Mouse (Mus musculus) kidney, postnatal 36 days (tissue): ENCODE data around the gene Jakmip3.

ENCODE experiments used
- DNase-seq, 2 experiments: peaks; one replicate each; pipeline ENCODE4 v3.0.0; 2021 to 2022; ENCODE audit warnings: mixed read lengths in 2 of 2

Jakmip3 gene

GRCm38 (mm10) chr7:138948309-138948708 lies 7.8 kb downstream of the Jakmip3 start:
- no peak for DNase-seq

GRCm38 (mm10) chr7:138955787-138956186 lies 15.3 kb downstream of the Jakmip3 start:
- DNase-seq, result no peak

- no peak for DNase-seq
Measured at GRCm38 (mm10) chr7:138957106-138957505, 16.6 kb downstream of the Jakmip3 start.

GRCm38 (mm10) chr7:138959747-138960146 lies 19.2 kb downstream of the Jakmip3 start:
- no peak for DNase-seq

GRCm38 (mm10) chr7:138963756-138964155 lies 23.2 kb downstream of the Jakmip3 start:
- peak; percentile 25 to 39 for DNase-seq

- DNase-seq, result no peak
Measured at GRCm38 (mm10) chr7:138968010-138968620, 27.6 kb downstream of the Jakmip3 start.

- no peak for DNase-seq
Measured at GRCm38 (mm10) chr7:138977510-138977909, 37.0 kb downstream of the Jakmip3 start.

GRCm38 (mm10) chr7:138984576-138984975 lies 44.0 kb downstream of the Jakmip3 start:
- DNase-seq, result no peak

GRCm38 (mm10) chr7:138989156-138989555 lies 48.6 kb downstream of the Jakmip3 start:
- no peak for DNase-seq

- no peak for DNase-seq
Measured at GRCm38 (mm10) chr7:139002692-139003091, 62.2 kb downstream of the Jakmip3 start.

GRCm38 (mm10) chr7:139003250-139003649 lies 62.7 kb downstream of the Jakmip3 start:
- DNase-seq, result no peak

- DNase-seq, result no peak
Measured at GRCm38 (mm10) chr7:139009786-139010502, 69.4 kb downstream of the Jakmip3 start.

GRCm38 (mm10) chr7:139011027-139011426 lies 70.5 kb downstream of the Jakmip3 start:
- peak; percentile 21 to 76 for DNase-seq

GRCm38 (mm10) chr7:139011586-139011985 lies 71.1 kb downstream of the Jakmip3 start:
- DNase-seq, result no peak

- DNase-seq, result no peak
Measured at GRCm38 (mm10) chr7:139012767-139013369, 72.3 kb downstream of the Jakmip3 start.

GRCm38 (mm10) chr7:139015143-139015542 lies 74.6 kb downstream of the Jakmip3 start:
- no peak for DNase-seq

- DNase-seq, result no peak
Measured at GRCm38 (mm10) chr7:139016288-139016687, 75.8 kb downstream of the Jakmip3 start.

GRCm38 (mm10) chr7:139017249-139017903 lies 76.8 kb downstream of the Jakmip3 start:
- no peak for DNase-seq

- peak; percentile 12 to 67 for DNase-seq
Measured at GRCm38 (mm10) chr7:139020884-139021283, 80.4 kb downstream of the Jakmip3 start.

GRCm38 (mm10) chr7:139021326-139021725 lies 80.8 kb downstream of the Jakmip3 start:
- no peak for DNase-seq

- DNase-seq, result no peak
Measured at GRCm38 (mm10) chr7:139027136-139027535, 86.6 kb downstream of the Jakmip3 start.

GRCm38 (mm10) chr7:139031215-139031614 lies 90.7 kb downstream of the Jakmip3 start:
- DNase-seq, result peak in 1 of 2 experiments; percentile 7

- DNase-seq, result peak in 1 of 2 experiments; percentile 25
Measured at GRCm38 (mm10) chr7:139063406-139063805, 122.9 kb downstream of the Jakmip3 start.
